Mouse (Mus musculus): ENCODE measurements around the gene Gm17087.

Gene Gm17087

GRCm38 (mm10) chr17:8566850-8567249 is at the start of gene Gm17087:
Gene Gm17087, minus strand, starts transcription at chr17:8566950.
- DNase-seq (ENCODE audit: low spot score), result no peak

DNA sequence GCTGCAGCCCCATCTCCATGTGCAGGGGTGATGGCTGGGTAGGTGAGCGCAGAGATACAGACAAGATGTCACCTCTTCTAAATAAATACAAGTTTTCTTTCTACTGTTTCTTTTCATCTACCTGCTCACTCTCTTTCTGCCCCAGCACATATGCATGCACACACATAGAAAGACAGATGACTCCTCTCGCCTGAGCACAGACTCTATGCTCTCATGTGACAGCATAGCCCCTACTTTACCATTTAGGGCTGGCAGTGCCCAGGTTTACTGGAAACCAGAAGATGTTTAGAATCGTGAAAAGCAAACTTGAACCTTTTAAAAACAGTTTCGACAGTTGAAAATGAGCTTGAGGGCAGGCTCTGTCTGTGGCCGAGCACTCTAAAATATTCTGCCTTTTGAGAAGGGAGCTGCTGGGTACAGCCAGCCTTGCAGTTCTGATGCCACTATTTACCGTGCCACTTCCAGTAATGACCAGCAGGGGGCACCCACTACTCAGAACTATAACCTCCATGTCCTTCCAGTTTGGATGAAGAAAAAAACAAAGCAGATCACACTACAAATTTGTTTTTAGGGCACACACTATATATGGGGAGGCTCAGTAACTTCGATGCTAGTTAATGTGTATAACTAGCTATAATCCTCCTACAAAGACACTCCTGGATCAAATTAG is 47.3 kb upstream of the Gm17087 start:
- DNase-seq (ENCODE audit: low spot score), result peak; percentile 90

DNA sequence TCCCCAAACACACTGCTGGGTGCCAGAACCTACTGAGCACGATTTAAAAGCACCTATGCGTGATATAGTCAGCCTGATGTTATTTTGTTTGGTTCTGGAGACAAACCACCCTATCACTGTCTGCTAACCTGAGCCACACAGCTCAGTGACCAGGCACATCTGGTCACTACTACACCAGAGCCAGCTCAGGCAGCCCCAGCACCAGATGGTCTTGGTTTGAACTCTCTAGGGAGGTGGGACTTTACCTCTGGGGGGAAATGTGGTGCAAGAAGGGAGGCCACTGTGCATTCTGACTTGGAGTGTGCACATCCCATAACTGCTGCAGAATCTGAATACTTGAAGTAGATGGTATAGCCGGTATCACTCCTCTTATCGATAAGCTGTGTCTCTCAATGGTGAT is 45.2 kb upstream of the Gm17087 start:
- DNase-seq (ENCODE audit: low spot score), result no peak

GRCm38 (mm10) chr17:8606695-8607094 is 39.9 kb upstream of the Gm17087 start:
- no peak for DNase-seq (ENCODE audit: low spot score)

GRCm38 (mm10) chr17:8605921-8606320 is 39.2 kb upstream of the Gm17087 start:
- no peak for DNase-seq (ENCODE audit: low spot score)

- no peak for DNase-seq (ENCODE audit: low spot score)
Measured at GRCm38 (mm10) chr17:8602976-8603375, 36.2 kb upstream of the Gm17087 start.

- peak; percentile 76 for DNase-seq (ENCODE audit: low spot score)
Measured at GRCm38 (mm10) chr17:8597790-8598189, 31.0 kb upstream of the Gm17087 start.

- peak; percentile 80 for DNase-seq (ENCODE audit: low spot score)
Measured at GRCm38 (mm10) chr17:8592427-8593277, 25.9 kb upstream of the Gm17087 start.

DNA sequence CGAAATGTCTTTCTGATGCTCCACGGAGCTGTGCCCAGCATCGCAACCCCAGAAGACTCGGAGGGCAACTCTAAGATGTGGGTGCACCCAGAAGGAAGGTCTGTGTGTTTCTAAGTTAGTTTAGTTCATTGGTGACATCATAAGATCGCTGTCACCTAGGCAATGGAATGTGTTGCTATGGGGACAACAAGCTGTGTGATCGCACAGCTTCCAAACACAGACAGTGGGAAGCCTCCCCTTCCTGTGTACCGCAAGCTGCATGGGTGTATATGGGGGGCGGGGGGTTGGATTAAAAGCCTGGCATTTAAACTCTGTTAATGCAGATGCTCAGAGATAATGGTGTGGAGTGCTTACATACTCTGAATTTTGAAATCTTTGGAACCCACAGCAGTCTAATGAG is 14.8 kb upstream of the Gm17087 start:
- no peak for DNase-seq (ENCODE audit: low spot score)

- no peak for DNase-seq (ENCODE audit: low spot score)
Measured at GRCm38 (mm10) chr17:8580360-8580759, 13.6 kb upstream of the Gm17087 start.

DNA sequence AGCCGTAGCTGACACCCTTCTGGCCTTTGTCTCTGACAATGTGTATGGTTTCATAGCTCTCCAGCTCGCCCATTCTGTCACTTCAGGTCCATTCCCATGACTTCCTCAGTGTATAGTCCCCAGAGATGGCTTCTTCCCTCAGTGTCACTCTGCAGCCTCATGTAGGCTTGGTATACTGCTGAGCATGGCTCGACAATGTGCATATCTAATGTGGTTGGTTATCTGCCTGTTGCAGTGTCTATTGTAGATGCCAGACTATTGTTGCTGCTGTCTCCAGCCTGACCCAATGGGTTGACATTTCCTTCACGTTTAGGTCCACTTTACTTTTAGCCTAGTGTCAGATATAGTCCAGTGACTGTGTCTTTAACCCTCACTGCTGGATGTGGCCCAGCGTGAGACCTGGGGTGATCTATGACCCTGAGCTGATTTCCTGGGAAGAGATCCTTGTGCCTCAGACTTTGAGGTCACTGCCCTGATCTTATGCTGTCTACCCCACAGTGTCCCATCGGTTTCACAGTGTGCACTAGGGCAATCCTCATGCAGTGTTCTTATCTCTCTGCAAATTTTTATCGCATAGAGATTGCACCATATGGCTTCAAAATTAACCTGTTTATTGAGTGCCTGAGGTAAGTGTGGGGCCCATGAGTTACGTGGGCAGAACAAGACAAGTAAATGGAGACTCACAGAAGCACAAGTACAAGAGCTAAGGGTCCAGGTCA is 7.0 kb upstream of the Gm17087 start:
- no peak for DNase-seq (ENCODE audit: low spot score)

GRCm38 (mm10) chr17:8562886-8563280 is 3.9 kb downstream of the Gm17087 start:
- DNase-seq (ENCODE audit: low spot score), result no peak

DNA sequence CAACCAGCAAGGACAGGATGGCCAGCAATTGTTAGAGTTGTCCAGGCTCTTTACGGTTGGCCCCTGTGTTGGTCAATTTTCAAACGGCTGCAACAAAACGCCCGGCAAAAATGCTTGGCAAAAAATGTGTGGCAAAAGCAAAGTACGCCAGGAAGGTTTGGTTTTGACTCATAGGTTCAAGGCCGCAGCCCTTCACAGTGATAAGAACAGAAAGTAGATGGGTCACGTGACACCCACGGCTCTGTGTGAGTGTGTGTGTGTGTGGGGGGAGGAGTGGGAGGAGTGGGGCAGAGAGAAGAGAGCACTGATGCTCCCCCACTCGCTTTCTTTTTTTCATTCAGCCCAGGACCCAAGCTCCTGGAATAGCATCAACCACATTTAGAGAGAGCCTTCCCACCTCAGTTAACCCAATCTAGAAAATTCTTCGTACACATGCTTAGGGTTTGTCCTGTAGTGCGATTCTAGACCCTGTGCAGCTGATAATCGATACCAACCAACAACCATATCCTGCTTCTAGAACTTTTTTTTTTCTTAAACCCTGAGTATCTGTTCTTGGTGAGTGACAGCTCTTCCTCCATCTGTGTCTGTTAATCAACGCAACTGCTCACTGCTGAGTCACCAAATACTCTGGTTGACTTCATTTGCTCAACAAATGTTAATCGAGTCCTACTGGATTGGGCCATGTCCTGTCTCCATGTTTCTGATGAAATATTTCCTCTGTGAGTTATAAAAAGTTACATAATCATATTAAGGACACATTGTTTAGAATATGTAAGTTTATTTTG is 4.5 kb downstream of the Gm17087 start:
- peak; percentile 20 for DNase-seq (ENCODE audit: low spot score)

- no peak for DNase-seq (ENCODE audit: low spot score)
Measured at GRCm38 (mm10) chr17:8557926-8558325, 8.8 kb downstream of the Gm17087 start.

DNA sequence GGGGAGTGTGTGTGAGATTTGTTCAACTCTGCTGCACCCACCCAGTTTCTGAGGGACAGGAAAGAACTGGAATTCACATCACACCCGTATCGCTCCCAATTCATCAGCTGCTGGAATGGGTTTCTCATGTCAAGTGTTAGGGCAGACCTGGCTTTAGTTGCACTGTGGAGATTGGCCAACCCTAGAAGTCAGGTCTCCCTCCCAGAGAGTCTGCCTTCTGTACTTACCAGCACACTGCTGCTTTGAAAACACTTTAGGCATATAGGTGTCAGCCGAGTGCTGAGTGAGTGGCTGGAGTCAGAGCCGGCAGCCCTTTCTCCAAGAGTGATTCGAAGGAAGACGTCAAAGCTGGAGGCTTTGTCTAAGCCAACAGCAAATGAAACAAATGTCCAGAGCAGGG is 10.5 kb downstream of the Gm17087 start:
- no peak for DNase-seq (ENCODE audit: low spot score)

DNA sequence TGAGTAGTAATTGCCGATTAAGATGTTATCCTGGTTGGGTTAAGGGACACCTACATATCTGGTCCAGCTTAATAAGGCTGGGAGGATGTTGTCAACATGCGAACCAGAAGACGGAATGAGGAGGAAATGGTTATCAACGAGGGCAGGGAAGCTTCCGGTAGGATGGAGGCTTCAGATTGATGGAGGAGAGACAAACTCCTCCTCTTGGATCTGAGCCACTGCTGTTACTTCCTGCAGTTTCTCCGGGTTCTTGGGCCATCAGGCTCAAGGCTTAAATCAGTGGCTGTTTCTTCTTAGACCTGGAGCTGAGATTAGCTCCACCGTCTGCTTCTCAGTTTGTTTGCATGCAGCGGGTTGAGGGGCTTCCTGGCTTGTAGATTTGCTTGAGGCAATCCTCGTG is 11.0 kb downstream of the Gm17087 start:
- DNase-seq (ENCODE audit: low spot score), result no peak

DNA sequence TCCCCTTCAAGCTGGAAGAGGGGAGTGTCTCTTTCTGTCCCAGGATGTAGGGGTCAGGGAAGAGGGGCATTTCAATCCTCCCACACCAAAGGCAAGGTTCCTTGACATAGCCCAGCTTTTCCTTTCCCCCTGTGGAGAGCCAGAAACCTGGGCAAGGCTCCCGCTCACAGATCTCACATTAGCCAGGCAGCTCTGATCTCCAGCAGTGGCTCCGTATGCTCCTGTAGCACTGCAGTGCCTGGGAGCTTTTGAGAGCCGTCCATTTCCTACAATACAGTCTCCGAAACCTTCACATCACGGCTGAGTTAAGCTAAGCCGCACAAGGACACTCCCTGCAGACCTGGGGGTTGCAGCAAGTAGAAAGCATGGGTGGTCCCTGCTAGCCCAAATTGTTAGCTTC is 12.5 kb downstream of the Gm17087 start:
- DNase-seq (ENCODE audit: low spot score), result no peak

DNA sequence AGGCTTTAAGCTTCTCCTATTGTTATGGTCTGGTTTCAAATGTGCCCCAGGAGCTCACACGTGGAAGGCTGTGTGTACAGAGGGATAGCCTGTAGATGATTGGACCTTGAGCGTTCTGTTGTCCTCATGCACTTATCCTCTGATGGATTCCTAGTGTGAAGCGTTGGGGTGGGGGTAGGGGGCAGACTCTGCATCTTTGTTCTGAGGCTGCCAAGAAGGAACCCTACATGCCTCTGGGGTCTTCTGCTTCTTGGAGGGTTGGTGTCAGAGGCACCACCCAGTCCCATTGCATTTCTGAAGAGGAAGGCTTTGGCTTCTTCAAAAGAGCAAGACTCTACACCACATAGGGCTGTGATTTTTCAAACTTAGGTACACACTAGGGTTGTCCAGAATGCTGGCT is 13.1 kb downstream of the Gm17087 start:
- DNase-seq (ENCODE audit: low spot score), result no peak

- no peak for DNase-seq (ENCODE audit: low spot score)
Measured at GRCm38 (mm10) chr17:8552346-8553035, 14.3 kb downstream of the Gm17087 start.

DNA sequence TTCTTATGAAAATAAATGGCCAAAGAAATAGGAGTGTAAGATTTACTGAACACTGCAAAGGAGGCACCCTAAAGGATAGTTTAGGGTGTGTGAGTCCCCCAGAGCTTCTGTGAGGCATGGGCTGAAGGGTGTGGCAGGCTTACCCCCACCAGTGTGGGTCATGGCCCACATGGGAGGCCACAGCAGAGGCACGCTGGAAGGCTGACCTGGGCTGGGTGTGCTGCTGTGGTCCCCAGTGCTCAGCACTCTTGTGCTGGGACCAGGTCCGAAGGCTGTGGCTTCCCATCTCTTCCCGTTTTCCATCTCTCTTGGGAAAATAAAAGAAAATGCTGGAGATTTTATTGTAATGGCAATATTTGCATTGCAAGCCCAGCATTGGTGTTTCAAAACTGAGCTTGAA is 15.1 kb downstream of the Gm17087 start:
- DNase-seq (ENCODE audit: low spot score), result no peak

- DNase-seq (ENCODE audit: low spot score), result no peak
Measured at GRCm38 (mm10) chr17:8548733-8549132, 18.0 kb downstream of the Gm17087 start.
